Mouse (Mus musculus) kidney, embryonic 14.5 days (tissue): Measurements from ENCODE around the gene Usp49. TPM values are rescaled to one million over a fixed set of nuclear protein-coding genes. Genes with fewer than 3 reads are reported as not detected.

Source experiments
- ATAC-seq: fragments of 200-750 bp; cut with Nextera tagmentation; 2 replicates; pipeline ENCODE4 v1.8.0; 2017; ENCODE audit warnings: moderate number of reproducible peaks, mild to moderate bottlenecking, moderate TSS enrichment, moderate library complexity; ENCODE audit not compliant: low FRiP score, low TSS enrichment
- H3K27ac ChIP-seq: fragments of 300-500 bp; sonication (generic); 2 replicates; pipeline ENCODE4 v1.5.1; 2014; ENCODE audit warnings: low read depth, mild to moderate bottlenecking, low read length, moderate library complexity, mixed read lengths
- H3K27me3 ChIP-seq: fragments of 300-500 bp; sonication (generic); 2 replicates; pipeline ENCODE4 v1.6.1; 2014; ENCODE audit warnings: mild to moderate bottlenecking, low read length; ENCODE audit not compliant: control insufficient read depth, insufficient read depth
- H3K36me3 ChIP-seq: fragments of 300-500 bp; sonication (generic); 2 replicates; pipeline ENCODE4 v1.6.1; 2014; ENCODE audit warnings: low read length, mixed read lengths; ENCODE audit not compliant: control insufficient read depth, insufficient read depth
- H3K4me1 ChIP-seq: fragments of 300-500 bp; sonication (generic); 2 replicates; pipeline ENCODE4 v1.6.1; 2014; ENCODE audit warnings: low read length, mixed read lengths; ENCODE audit not compliant: control insufficient read depth, insufficient read depth
- H3K4me2 ChIP-seq: fragments of 300-500 bp; sonication (generic); replicated peaks from 2 replicates; pipeline ENCODE4 v1.6.1; 2014; ENCODE audit warnings: low read depth, mild to moderate bottlenecking, low read length
- H3K4me3 ChIP-seq: fragments of 300-500 bp; sonication (generic); 2 replicates; pipeline ENCODE4 v1.5.1; 2014; ENCODE audit warnings: mild to moderate bottlenecking, low read length
- H3K9ac ChIP-seq: fragments of 300-500 bp; sonication (generic); 2 replicates; pipeline ENCODE4 v1.6.1; 2014; ENCODE audit warnings: low read depth, mild to moderate bottlenecking, low read length, moderate library complexity
- H3K9me3 ChIP-seq: fragments of 300-500 bp; sonication (generic); 2 replicates; pipeline ENCODE4 v1.6.1; 2016; ENCODE audit warnings: low read length; ENCODE audit not compliant: control insufficient read depth
- WGBS: fragments of 180-500 bp; shearing (Covaris S2); extraction: QIAGEN DNeasy Blood & Tissue Kit; methylation state at CpG from one replicate; pipeline ENCODE4 v1.1.7; 2014; 5-methylcytosine and 5-hydroxymethylcytosine counted together
- polyA plus RNA-seq: library from polyadenylated mRNA; unstranded; fragments of >200 nt; fragmentation: Nextera tagmentation; extraction: Ambion mirVana; gene quantifications from 2 replicates; pipeline ENCODE4 v1.2.1, GENCODE M21; 2014

The Usp49 gene
- polyA plus RNA-seq, 1 experiment from 2014 or later = 6.6 TPM

DNA sequence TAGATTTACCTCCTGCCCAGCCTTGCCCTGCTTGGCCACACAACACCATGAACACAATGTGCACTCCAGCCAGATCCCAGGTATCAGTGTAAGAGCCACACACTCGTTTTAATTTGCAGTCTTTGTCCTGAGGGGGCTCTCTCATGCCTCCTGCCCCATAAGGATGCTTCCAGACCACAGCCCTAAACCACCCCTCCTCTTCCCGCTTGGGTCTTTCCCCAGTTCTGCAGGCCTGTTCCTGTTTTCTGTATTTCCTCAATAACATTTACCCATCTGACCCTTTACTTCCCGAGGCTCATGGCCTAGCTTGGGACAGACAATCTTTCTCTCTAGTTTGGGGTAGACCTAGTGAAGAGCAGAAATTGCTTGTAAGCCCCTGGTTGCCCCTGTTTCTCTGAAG is 84.5 kb downstream of the Usp49 start:
- Histone ChIP-seq H3K27me3 (no peaks in the 10 kb centered on the region), H3K9me3 (no peaks in the 10 kb centered on the region), H3K4me2 (no peak overlapping the region), H3K9ac (no peak overlapping the region), H3K4me3 (no peak overlapping the region), H3K36me3 (no peaks in the 10 kb centered on the region), H3K4me1 (no peaks in the 10 kb centered on the region), H3K27ac (no peak overlapping the region)
- ATAC-seq = no peak
- 67% methylated on average over 3 of the region's 3 CpGs for WGBS

DNA sequence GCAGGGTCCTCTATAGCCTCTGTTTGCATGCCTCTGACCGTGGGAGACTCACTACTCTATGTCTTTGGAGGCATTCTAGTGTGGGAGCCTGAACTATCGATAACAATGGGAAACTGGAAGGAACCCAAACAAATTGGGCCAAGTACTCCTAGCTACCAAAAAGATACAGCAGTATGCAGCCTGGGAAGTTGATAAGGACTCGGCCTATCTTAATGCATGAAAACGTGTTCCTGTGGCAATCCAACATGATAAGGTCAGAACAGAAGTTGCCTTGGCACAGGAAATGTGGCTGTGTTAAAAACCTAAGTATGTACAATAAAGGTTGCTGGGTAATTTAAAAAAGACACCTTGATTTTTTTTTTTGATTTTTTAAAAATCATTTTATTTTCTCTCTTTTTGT is 90.7 kb downstream of the Usp49 start:
- Histone ChIP-seq H3K9me3 (no peaks in the 10 kb centered on the region), H3K9ac (no peak overlapping the region), H3K4me3 (no peak overlapping the region), H3K4me1 (no peaks in the 10 kb centered on the region), H3K4me2 (no peak overlapping the region), H3K27me3 (no peaks in the 10 kb centered on the region), H3K27ac (no peak overlapping the region), H3K36me3 (no peaks in the 10 kb centered on the region)
- 85% methylated on average over 4 of the region's 4 CpGs for WGBS
- ATAC-seq = no peak

DNA sequence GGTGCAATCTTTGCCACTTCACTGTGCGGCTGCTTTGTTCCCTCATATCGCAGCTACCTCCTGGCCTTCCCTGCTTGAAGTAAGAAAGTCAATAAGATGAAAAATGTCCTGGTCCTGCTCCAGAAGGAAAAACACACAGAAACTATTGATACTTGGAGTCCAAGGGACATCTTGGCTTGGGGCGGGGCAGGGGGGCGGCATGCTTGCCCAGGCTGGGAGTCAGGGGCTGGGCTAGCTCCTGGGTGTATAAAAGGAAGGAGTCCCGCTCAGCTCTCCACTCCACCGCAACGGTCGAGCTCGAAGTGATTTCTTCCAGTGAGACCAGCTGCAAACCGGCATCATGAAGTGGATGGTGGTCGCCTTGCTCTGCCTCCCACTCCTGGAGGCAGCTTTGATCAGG is 96.1 kb downstream of the Usp49 start, which contains the start of gene Pgc:
Pgc (plus strand) TSS at position 277 of the 400 bp plus-strand sequence.
- Histone ChIP-seq H3K27me3 (no peaks in the 10 kb centered on the region), H3K4me2 (no peak within 1 kb of the TSS), H3K36me3 (no peaks in the 10 kb centered on the region), H3K9ac (no peak within 1 kb of the TSS), H3K4me3 (no peak within 1 kb of the TSS), H3K4me1 (peaks cover 6% of the 10 kb centered on the region; the same call in 1 of the 2 replicates), H3K27ac (no peak within 1 kb of the TSS), H3K9me3 (no peaks in the 10 kb centered on the region)
- ATAC-seq = no peak
- WGBS = 60% methylated on average over 11 of the region's 11 CpGs

DNA sequence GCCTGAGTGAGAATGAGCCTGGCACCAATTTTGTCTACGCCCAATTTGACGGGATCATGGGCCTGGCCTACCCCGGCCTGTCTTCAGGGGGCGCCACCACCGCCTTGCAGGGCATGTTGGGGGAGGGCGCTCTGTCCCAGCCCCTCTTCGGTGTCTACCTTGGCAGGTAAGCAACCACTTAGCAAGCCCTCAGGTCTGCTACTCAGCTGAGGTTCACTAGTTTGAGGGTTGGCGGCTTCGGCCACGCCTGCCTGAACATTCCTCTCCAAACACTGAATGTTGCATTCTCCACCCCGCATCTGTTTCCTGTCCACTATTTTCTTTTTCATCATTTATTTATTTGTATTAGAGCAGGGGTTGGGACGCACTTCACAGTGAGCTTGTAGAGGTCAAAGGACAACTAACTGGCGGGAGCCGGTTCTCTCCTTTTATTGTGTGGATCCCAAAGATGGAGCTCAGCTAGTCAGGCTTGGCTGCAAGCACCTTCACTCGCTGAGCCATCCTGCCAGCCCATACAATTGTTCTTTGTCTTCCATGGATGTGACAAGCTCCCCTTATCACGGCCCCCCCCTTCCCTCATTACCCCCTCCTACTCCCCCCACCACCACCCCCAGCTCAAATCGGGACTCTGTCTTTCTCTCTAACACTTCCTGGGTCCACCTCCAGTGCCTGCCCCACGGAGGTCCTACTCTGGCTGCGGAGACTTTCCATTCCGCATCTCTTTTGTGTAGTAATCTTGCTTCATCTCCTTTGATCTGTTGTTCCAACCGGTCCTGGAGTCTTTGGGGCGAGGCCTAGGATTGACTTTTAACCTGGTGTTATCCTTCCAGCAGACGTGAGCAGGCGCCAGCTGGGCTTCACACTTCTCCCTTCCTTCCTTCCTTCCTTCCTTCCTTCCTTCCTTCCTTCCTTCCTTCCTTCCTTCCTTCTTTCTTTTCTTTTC is 100.4 kb downstream of the Usp49 start:
- Histone ChIP-seq H3K4me1 (peaks cover 6% of the 10 kb centered on the region; the same call in 1 of the 2 replicates), H3K4me2 (no peak overlapping the region), H3K9me3 (no peaks in the 10 kb centered on the region), H3K36me3 (no peaks in the 10 kb centered on the region), H3K27me3 (no peaks in the 10 kb centered on the region), H3K27ac (no peak overlapping the region), H3K9ac (no peak overlapping the region), H3K4me3 (no peak overlapping the region)
- 55% methylated on average over 24 of the region's 24 CpGs for WGBS
- peak; percentile 22; the same call in 1 of the 2 replicates for ATAC-seq

DNA sequence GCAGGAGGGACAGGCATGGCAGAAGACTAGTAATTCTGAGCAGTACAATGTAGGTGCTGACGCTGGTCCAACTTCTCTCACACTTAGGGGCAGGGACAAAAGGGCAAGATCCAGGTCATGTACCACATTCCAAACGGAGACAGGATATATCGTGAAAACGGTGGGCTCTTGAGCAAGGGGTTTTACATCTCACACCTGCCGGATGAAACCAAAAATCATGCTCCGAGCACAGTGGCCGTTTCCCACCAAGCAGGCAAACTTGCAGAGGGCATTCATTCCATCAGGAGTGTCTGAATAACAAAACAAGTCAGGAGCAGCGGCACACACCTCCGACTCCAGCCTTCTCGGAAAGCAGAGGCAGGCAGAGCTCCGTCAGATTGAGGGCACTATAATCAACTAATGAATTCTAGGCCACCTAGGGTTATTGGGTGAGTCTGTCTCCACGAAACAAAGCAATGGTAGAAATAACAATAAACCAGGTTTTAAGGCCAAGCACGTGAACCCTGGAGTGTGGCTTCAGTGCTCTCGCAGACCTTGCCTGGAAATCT is 105.1 kb downstream of the Usp49 start:
- no peaks in the 10 kb centered on the region for H3K27me3 ChIP-seq
- H3K36me3 ChIP-seq = no peaks in the 10 kb centered on the region
- peaks cover 19% of the 10 kb centered on the region for H3K4me1 ChIP-seq
- no peak overlapping the region for H3K27ac ChIP-seq
- WGBS = 76% methylated on average over 14 of the region's 14 CpGs
- H3K4me2 ChIP-seq = no peak overlapping the region
- H3K9ac ChIP-seq = no peak overlapping the region
- no peak for ATAC-seq
- no peak overlapping the region for H3K4me3 ChIP-seq
- no peaks in the 10 kb centered on the region for H3K9me3 ChIP-seq

Other genes starting within 250 kb of the Usp49 start
- 0.46 and 0.57 TPM in 2 replicates for gene Guca1b, start 245.3 kb upstream of the Usp49 start, polyA plus RNA-seq
- 2.4 and 2.8 TPM in 2 replicates for gene Guca1a, start 230.1 kb upstream of the Usp49 start, polyA plus RNA-seq
- 1.6 and 2.1 TPM in 2 replicates for gene AI661453, start 194.1 kb upstream of the Usp49 start, polyA plus RNA-seq
- 0.39 TPM in 1 of 2 replicates, not detected in the other for gene 1700001C19Rik, start 193.3 kb upstream of the Usp49 start, polyA plus RNA-seq
- gene Taf8, start 128.4 kb upstream of the Usp49 start, polyA plus RNA-seq = 24.9 and 28.9 TPM in 2 replicates
- gene Ccnd3, start 125.6 kb upstream of the Usp49 start, polyA plus RNA-seq = 257 and 276 TPM in 2 replicates
- 19.5 and 24.4 TPM in 2 replicates for gene Bysl, start 19.2 kb upstream of the Usp49 start, polyA plus RNA-seq
- 39.1 and 48.0 TPM in 2 replicates for gene Med20, start 19.1 kb upstream of the Usp49 start, polyA plus RNA-seq
- gene Gm20517, start 19.1 kb upstream of the Usp49 start, polyA plus RNA-seq = 1.6 and 4.2 TPM in 2 replicates
- 415 and 493 TPM in 2 replicates for gene Tomm6, start 57.7 kb downstream of the Usp49 start, polyA plus RNA-seq
- 2.9 and 4.6 TPM in 2 replicates for gene Frs3, start 58.3 kb downstream of the Usp49 start, polyA plus RNA-seq
- 0.55 and 1.2 TPM in 2 replicates for gene Gm21981, start 63.8 kb downstream of the Usp49 start, polyA plus RNA-seq
- 0.99 and 1.3 TPM in 2 replicates for gene Prickle4, start 64.0 kb downstream of the Usp49 start, polyA plus RNA-seq
- gene Pgc, start 96.2 kb downstream of the Usp49 start, polyA plus RNA-seq = not detected in 2 replicates
- gene Tfeb, start 106.3 kb downstream of the Usp49 start, polyA plus RNA-seq = 11.7 and 12.0 TPM in 2 replicates
- 15.7 and 26.1 TPM in 2 replicates for gene Mdfi, start 204.0 kb downstream of the Usp49 start, polyA plus RNA-seq